Mouse (Mus musculus) heart, adult 11 months (tissue): ENCODE results near the gene Ep400.
A peak's percentile ranks its signal among the peaks of the same experiment; 100 is the strongest.
"Not testable (repeated sequence)": the region's sequence is repeated elsewhere in the genome, so short reads cannot be mapped to it uniquely, and the experiment has no call there.

Experiments used
- DNase-seq: peaks from one replicate; pipeline ENCODE4 v3.0.0; 2022

Ep400 gene

GRCm38 (mm10) chr5:110779276-110779997 is 8.9 kb upstream of the Ep400 start:
- peak; percentile 92 for DNase-seq

- peak; percentile 85 for DNase-seq
Observed at GRCm38 (mm10) chr5:110778263-110778662, 7.7 kb upstream of the Ep400 start.

- peak; percentile 82 for DNase-seq
Observed at GRCm38 (mm10) chr5:110776141-110776540, 5.6 kb upstream of the Ep400 start.

- DNase-seq = peak; percentile 90
Observed at GRCm38 (mm10) chr5:110774511-110774910, 4.0 kb upstream of the Ep400 start.

- peak; percentile 89 for DNase-seq
Observed at GRCm38 (mm10) chr5:110772945-110773344, 2.4 kb upstream of the Ep400 start.

- no peak for DNase-seq
Observed at GRCm38 (mm10) chr5:110770031-110770445, 479 bp downstream of the Ep400 start.

GRCm38 (mm10) chr5:110769272-110769671 is 1.2 kb downstream of the Ep400 start:
- DNase-seq = peak; percentile 83

- no peak for DNase-seq
Observed at GRCm38 (mm10) chr5:110763890-110764289, 6.6 kb downstream of the Ep400 start.

- DNase-seq = peak; percentile 18
Observed at GRCm38 (mm10) chr5:110745021-110745420, 25.5 kb downstream of the Ep400 start.

- DNase-seq = no peak
Observed at GRCm38 (mm10) chr5:110739496-110740275, 30.8 kb downstream of the Ep400 start.

GRCm38 (mm10) chr5:110735606-110736005 is 34.9 kb downstream of the Ep400 start:
- DNase-seq = no peak

- DNase-seq = no peak
Observed at GRCm38 (mm10) chr5:110733231-110733823, 37.2 kb downstream of the Ep400 start.

- peak; percentile 7 for DNase-seq
Observed at GRCm38 (mm10) chr5:110731227-110731626, 39.3 kb downstream of the Ep400 start.

- DNase-seq = peak; percentile 63
Observed at GRCm38 (mm10) chr5:110727850-110728249, 42.7 kb downstream of the Ep400 start.

GRCm38 (mm10) chr5:110723543-110723942 is 47.0 kb downstream of the Ep400 start:
- peak; percentile 36 for DNase-seq

GRCm38 (mm10) chr5:110721463-110721862 is 49.1 kb downstream of the Ep400 start:
- DNase-seq = not testable (repeated sequence)

GRCm38 (mm10) chr5:110711455-110711854 is 59.1 kb downstream of the Ep400 start:
- peak; percentile 36 for DNase-seq

GRCm38 (mm10) chr5:110709256-110709655 is 61.3 kb downstream of the Ep400 start:
- no peak for DNase-seq

- peak; percentile 74 for DNase-seq
Observed at GRCm38 (mm10) chr5:110704004-110704403, 66.5 kb downstream of the Ep400 start.

GRCm38 (mm10) chr5:110698617-110699016 is 71.9 kb downstream of the Ep400 start:
- DNase-seq = peak; percentile 35

GRCm38 (mm10) chr5:110682041-110682440 is 88.5 kb downstream of the Ep400 start:
- DNase-seq = no peak

GRCm38 (mm10) chr5:110665486-110666121 is 104.9 kb downstream of the Ep400 start:
- peak; percentile 73 for DNase-seq

GRCm38 (mm10) chr5:110664750-110665269 is 105.7 kb downstream of the Ep400 start:
- DNase-seq = peak; percentile 76
